Mouse (Mus musculus): ENCODE measurements around the gene Raf1. TPM values are rescaled to one million over a fixed set of nuclear protein-coding genes. Genes with fewer than 3 reads are reported as not detected.

Raf1 gene
- 100 to 1,000 TPM; 129 to 136 TPM for total RNA-seq (2021)
- long read RNA-seq, experiment 1, transcript Raf1-202 (17 exons, 2,946 nt): minor isoform, 5 of 245 reads
- long read RNA-seq, experiment 1, transcript Raf1-201 (17 exons, 3,070 nt): major isoform, 193 of 245 reads
- long read RNA-seq, experiment 1, partial matches to known transcripts: 8 of 245 reads
- long read RNA-seq, experiment 1, other reads (novel, unspliced or antisense): 39 of 245 reads
- long read RNA-seq, experiment 2, transcript Raf1-201 (17 exons, 3,070 nt): major isoform, 196 of 248 reads
- long read RNA-seq, experiment 2, partial matches to known transcripts: 6 of 248 reads
- long read RNA-seq, experiment 2, other reads (novel, unspliced or antisense): 45 of 248 reads

GRCm38 (mm10) chr6:115676452-115677128, at the start of gene Raf1:
Gene Raf1, minus strand, starts transcription at chr6:115676635.
- TF ChIP-seq CTCF (IDR thresholded peaks at IDR 0.05): no peak
- peak within 1 kb of the TSS; percentile 88 for H3K4me3 ChIP-seq
- peak; percentile 99 for DNase-seq
- H3K27ac ChIP-seq: peak within 1 kb of the TSS; percentile 100
- intact Hi-C loops (cut with DNase I): loop anchor here (2.0 to 5.0 kb wide), 3 partner anchors 40 to 74 kb away; partner anchors contain the start of gene Mkrn2

GRCm38 (mm10) chr6:115722246-115722645, 45.8 kb upstream of the Raf1 start:
- DNase-seq: no peak
- intact Hi-C loops (cut with DNase I): no loop called here
- TF ChIP-seq CTCF (IDR thresholded peaks at IDR 0.05): no peak

GRCm38 (mm10) chr6:115717715-115718558, 41.5 kb upstream of the Raf1 start:
- Histone ChIP-seq H3K4me3 (peak overlapping the region; percentile 69), H3K27ac (peak overlapping the region; percentile 89)
- peak; percentile 81 for DNase-seq
- peak; percentile 60 for TF ChIP-seq CTCF (IDR thresholded peaks at IDR 0.05)
- intact Hi-C loops (cut with DNase I): loop anchor here (2.0 to 5.0 kb wide), 3 partner anchors 41 to 171 kb away; partner anchors contain the start of genes Mkrn2 and Raf1

More at GRCm38 (mm10) chr6:115722246-115722645, 45.8 kb upstream of the Raf1 start:
- Histone ChIP-seq H3K27ac (no peak overlapping the region), H3K4me3 (no peak overlapping the region)

GRCm38 (mm10) chr6:115717101-115717652, 40.7 kb upstream of the Raf1 start:
- peak overlapping the region; percentile 69 for H3K4me3 ChIP-seq
- H3K27ac ChIP-seq: peak overlapping the region; percentile 89
- no peak for TF ChIP-seq CTCF (IDR thresholded peaks at IDR 0.05)
- peak; percentile 83 for DNase-seq
- intact Hi-C loops (cut with DNase I): loop anchor here (2.0 to 5.0 kb wide), 3 partner anchors 40 to 170 kb away; partner anchors contain the start of genes Mkrn2 and Raf1

GRCm38 (mm10) chr6:115711261-115711660, 34.8 kb upstream of the Raf1 start:
- DNase-seq: no peak
- no peak overlapping the region for H3K27ac ChIP-seq
- no peak overlapping the region for H3K4me3 ChIP-seq

GRCm38 (mm10) chr6:115702901-115703300, 26.5 kb upstream of the Raf1 start:
- Histone ChIP-seq H3K4me3 (no peak overlapping the region), H3K27ac (no peak overlapping the region)
- intact Hi-C loops (cut with DNase I): no loop called here
- no peak for TF ChIP-seq CTCF (IDR thresholded peaks at IDR 0.05)
- DNase-seq: no peak

More at GRCm38 (mm10) chr6:115711261-115711660, 34.8 kb upstream of the Raf1 start:
- TF ChIP-seq CTCF (IDR thresholded peaks at IDR 0.05): no peak
- intact Hi-C loops (cut with DNase I): no loop called here

- H3K27ac ChIP-seq: no peak overlapping the region
- intact Hi-C loops (cut with DNase I): no loop called here
- H3K4me3 ChIP-seq: no peak overlapping the region
- TF ChIP-seq CTCF (IDR thresholded peaks at IDR 0.05): peak; percentile 40; the same call in 1 of the 2 replicates
- no peak for DNase-seq
Observed at GRCm38 (mm10) chr6:115701302-115701701, 24.9 kb upstream of the Raf1 start.

GRCm38 (mm10) chr6:115700778-115701177, 24.3 kb upstream of the Raf1 start:
- intact Hi-C loops (cut with DNase I): no loop called here
- Histone ChIP-seq H3K4me3 (no peak overlapping the region), H3K27ac (no peak overlapping the region)
- TF ChIP-seq CTCF (IDR thresholded peaks at IDR 0.05): no peak
- no peak for DNase-seq

GRCm38 (mm10) chr6:115698699-115699098, 22.3 kb upstream of the Raf1 start:
- intact Hi-C loops (cut with DNase I): no loop called here
- Histone ChIP-seq H3K4me3 (no peak overlapping the region), H3K27ac (no peak overlapping the region)
- no peak for DNase-seq
- TF ChIP-seq CTCF (IDR thresholded peaks at IDR 0.05): peak; percentile 56

GRCm38 (mm10) chr6:115697739-115698558, 21.5 kb upstream of the Raf1 start:
- DNase-seq: peak; percentile 39
- intact Hi-C loops (cut with DNase I): no loop called here
- no peak for TF ChIP-seq CTCF (IDR thresholded peaks at IDR 0.05)
- Histone ChIP-seq H3K27ac (peak overlapping the region; percentile 67), H3K4me3 (no peak overlapping the region)

- Histone ChIP-seq H3K27ac (no peak overlapping the region), H3K4me3 (no peak overlapping the region)
- no peak for TF ChIP-seq CTCF (IDR thresholded peaks at IDR 0.05)
- intact Hi-C loops (cut with DNase I): no loop called here
- no peak for DNase-seq
Observed at GRCm38 (mm10) chr6:115696707-115697215, 20.3 kb upstream of the Raf1 start.
